Mouse (Mus musculus): ENCODE measurements around the gene Eif3m. TPM values are rescaled to one million over a fixed set of nuclear protein-coding genes. Genes with fewer than 3 reads are reported as not detected.
"Not testable (repeated sequence)": the region's sequence is repeated elsewhere in the genome, so short reads cannot be mapped to it uniquely, and the experiment has no call there.

Gene Eif3m
- polyA plus RNA-seq, 1 experiment from 2014 or later = 250 TPM

DNA sequence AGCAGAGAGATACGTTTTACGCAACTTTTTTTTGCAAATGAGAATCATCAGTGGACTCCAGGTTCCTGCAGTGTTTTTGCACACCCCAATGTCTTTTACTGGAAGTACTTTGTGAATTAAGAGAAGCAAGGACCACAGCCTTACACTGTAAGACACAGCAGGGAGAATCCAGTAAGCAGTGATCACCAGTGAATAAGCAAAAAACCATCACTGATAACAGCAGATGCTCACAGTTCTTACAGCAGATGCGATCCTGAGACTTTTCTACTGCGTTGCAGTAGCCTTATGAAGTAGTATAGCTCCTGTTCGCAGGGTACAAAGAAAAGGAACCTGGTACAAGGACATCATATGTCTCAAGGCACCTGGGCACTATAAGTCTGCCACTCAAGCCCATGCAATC is 13.6 kb upstream of the Eif3m start:
- Histone ChIP-seq H3K36me3 (no peaks in the 10 kb centered on the region), H3K9ac (no peak overlapping the region), H3K4me1 (no peaks in the 10 kb centered on the region; the same call in 1 of the 2 replicates), H3K4me2 (no peak overlapping the region), H3K4me3 (no peak overlapping the region), H3K9me3 (replicated peaks) (no peaks in the 10 kb centered on the region), H3K27ac (no peak overlapping the region), H3K27me3 (replicated peaks) (peaks cover 4% of the 10 kb centered on the region; the same call in 1 of the 2 replicates)
- 77% methylated on average over 5 of the region's 5 CpGs for WGBS (ENCODE audit: insufficient replicate concordance)
- ATAC-seq = peak; percentile 30; the same call in 1 of the 2 replicates

DNA sequence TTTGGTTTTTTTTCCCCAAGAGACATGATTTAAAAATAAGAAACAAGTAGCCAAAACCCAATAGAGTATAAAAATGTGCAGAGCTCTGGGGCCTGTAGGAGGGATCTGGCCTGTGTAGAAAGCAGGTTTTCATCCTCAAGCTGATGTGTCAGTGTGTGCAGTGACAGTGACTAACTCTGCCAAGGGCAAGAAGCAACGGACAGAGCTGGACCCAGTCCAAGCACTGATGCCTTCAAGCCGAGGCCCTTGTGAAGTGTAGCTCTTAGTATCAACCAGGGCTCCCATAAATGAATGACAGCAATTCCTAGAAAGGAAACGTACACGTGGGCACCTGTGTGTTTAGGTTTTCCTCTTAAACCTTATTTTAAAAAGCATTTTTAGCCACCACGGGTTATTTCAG is 11.9 kb upstream of the Eif3m start:
- Histone ChIP-seq H3K4me1 (peaks cover 1% of the 10 kb centered on the region), H3K36me3 (no peaks in the 10 kb centered on the region), H3K4me2 (no peak overlapping the region), H3K9me3 (replicated peaks) (no peaks in the 10 kb centered on the region), H3K9ac (no peak overlapping the region), H3K4me3 (no peak overlapping the region), H3K27me3 (replicated peaks) (peaks cover 4% of the 10 kb centered on the region; the same call in 1 of the 2 replicates), H3K27ac (no peak overlapping the region)
- no peak for ATAC-seq
- 65% methylated on average over 5 of the region's 5 CpGs for WGBS (ENCODE audit: insufficient replicate concordance)

DNA sequence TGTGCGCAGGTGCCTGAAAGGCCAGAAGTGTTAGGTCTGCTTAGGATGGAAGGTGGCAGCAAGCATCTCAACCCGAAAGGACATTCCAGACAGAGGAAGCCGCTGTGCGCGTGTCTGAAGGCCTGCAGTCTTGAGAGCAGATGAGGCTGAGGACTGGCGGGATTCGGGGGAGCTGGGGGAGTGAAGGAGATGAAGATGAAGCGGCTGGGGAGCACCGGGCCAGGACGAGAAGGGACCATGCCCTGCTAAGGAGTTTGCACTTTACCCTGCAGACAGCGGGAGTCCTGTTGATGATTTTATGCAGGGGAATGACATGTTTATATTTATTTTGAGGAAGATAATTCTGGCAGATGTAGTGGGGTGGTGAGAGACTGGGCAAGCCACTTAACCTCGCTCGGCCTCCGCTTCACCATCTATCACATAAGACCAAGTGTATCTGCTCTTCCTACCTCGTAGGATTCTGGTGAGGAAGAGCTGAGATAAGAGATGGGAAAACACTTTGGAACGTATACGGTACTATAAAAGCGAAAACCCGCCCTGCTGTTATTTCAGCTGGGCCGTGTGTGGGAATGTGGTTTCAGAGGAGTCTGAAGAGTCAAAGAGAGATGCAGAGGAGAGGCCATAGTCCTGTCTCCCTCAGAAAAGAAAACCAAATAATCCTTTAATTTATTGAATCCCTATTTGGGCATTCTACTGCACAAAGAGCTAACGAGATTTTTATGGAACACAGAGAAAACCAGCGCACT is 10.2 kb upstream of the Eif3m start:
- peaks cover 3% of the 10 kb centered on the region; the same call in 1 of the 2 replicates for H3K27me3 ChIP-seq (replicated peaks)
- WGBS (ENCODE audit: insufficient replicate concordance) = 71% methylated on average over 22 of the region's 22 CpGs
- no peaks in the 10 kb centered on the region for H3K36me3 ChIP-seq
- ATAC-seq = no peak
- H3K9me3 ChIP-seq (replicated peaks) = no peaks in the 10 kb centered on the region
- H3K4me1 ChIP-seq = peaks cover 18% of the 10 kb centered on the region
- H3K4me2 ChIP-seq = no peak overlapping the region
- no peak overlapping the region for H3K9ac ChIP-seq
- H3K4me3 ChIP-seq = no peak overlapping the region
- H3K27ac ChIP-seq = no peak overlapping the region

DNA sequence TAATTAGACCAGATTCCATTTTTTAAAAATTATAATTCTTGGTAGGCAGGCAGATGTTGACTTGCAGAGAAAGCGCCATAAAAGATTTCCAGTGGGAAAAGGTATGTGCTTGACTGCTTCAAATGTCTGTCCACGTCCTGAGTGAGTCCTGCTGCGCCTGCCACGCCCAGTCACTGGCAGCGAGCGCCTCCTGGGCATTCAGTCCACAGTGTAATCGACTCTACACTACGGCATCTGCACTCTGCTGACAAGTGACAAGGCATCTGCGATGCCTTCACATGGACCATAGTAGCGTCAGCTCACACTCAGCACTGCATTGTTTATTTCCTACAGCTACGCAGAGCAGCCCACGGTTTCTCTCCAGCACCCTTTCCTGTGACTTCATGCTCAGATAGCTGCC is 8.7 kb upstream of the Eif3m start:
- H3K36me3 ChIP-seq; H3K4me2 ChIP-seq; H3K27me3 ChIP-seq (replicated peaks); H3K4me3 ChIP-seq; H3K9ac ChIP-seq; H3K9me3 ChIP-seq (replicated peaks); H3K27ac ChIP-seq: not testable (repeated sequence)
- H3K4me1 ChIP-seq = peaks cover 33% of the 10 kb centered on the region
- 68% methylated on average over 12 of the region's 12 CpGs for WGBS (ENCODE audit: insufficient replicate concordance)
- ATAC-seq = peak; percentile 43; the same call in 1 of the 2 replicates

DNA sequence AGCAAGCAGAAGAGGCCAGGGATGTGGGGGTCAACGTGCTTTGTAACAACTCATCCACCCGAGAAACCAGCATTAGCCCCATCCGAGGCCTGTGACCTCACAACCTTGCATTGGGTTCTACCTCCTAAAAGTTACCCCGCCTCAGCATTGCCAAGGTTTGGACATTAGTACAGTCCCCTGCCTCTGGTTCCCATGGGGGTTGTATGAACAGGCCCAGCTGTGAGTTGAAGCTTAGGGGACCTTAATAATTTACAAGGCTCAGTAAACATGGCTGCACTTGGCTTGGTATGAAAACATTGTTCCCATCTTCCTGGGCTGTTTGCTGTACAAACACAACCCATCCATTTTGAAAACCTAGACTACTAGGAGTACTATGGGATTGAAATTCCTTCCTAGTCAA is 6.9 kb upstream of the Eif3m start:
- H3K4me3 ChIP-seq = no peak overlapping the region
- peaks cover 33% of the 10 kb centered on the region for H3K4me1 ChIP-seq
- 64% methylated on average over 4 of the region's 4 CpGs for WGBS (ENCODE audit: insufficient replicate concordance)
- no peak overlapping the region for H3K27ac ChIP-seq
- no peak for ATAC-seq
- H3K9ac ChIP-seq = no peak overlapping the region
- H3K4me2 ChIP-seq = no peak overlapping the region
- H3K36me3 ChIP-seq = no peaks in the 10 kb centered on the region
- no peaks in the 10 kb centered on the region for H3K27me3 ChIP-seq (replicated peaks)
- no peaks in the 10 kb centered on the region for H3K9me3 ChIP-seq (replicated peaks)

DNA sequence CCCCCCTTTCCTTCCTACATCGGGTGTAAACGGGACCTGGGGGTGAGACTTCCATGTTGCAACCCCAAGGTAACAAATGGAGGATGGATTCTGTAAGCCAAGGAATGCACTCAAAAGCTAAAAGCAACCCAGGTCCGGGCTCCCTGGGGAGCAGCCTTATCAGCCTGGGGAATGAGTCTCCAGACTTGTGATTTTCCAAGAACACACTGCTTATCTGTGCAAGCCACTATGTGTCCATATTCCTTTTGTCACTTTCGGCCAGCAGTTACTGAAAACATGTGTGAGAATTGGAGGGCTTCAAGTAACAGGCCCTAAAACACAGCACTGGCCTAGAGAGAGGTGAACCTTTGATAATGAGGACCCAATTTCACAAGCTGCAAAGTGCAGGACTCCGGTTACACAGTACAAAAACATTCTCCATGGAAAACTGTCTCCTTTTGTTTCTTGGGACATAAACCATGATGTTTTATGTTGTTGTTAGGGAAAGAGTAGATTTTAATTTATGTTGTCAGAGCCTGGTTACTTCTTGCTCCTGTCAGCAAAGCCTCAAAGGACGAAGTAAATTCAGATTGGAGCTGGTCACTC is 6.2 kb upstream of the Eif3m start:
- peak; percentile 78 for ATAC-seq
- Histone ChIP-seq H3K27ac (no peak overlapping the region), H3K9ac (no peak overlapping the region), H3K4me3 (no peak overlapping the region), H3K9me3 (replicated peaks) (no peaks in the 10 kb centered on the region), H3K4me1 (peaks cover 35% of the 10 kb centered on the region), H3K36me3 (no peaks in the 10 kb centered on the region), H3K4me2 (no peak overlapping the region), H3K27me3 (replicated peaks) (no peaks in the 10 kb centered on the region)
- 57% methylated on average over 6 of the region's 6 CpGs for WGBS (ENCODE audit: insufficient replicate concordance)

DNA sequence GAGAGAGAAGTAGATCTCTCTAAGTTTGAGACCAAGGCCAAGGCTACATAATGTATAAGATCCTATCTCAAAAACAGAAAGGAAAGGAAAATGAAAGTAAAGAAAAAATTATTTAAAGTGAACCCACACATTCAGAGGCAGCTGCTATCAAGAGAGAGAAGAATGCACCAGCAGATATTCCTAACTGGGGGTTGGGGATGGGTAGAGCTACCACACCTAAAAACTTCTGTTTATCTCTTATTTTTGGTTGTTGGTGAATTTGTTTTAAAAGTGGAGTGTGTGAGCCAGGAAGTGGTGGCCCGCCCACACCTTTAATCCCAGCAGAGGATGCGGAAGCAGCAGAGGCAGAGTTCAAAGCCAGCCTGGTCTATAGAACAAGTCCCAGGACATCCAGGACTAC is 5.0 kb upstream of the Eif3m start:
- peak overlapping the region; percentile 52 for H3K4me2 ChIP-seq
- H3K27me3 ChIP-seq (replicated peaks) = no peaks in the 10 kb centered on the region
- no peak overlapping the region for H3K4me3 ChIP-seq
- H3K4me1 ChIP-seq = peaks cover 45% of the 10 kb centered on the region
- 60% methylated on average over 2 of the region's 2 CpGs for WGBS (ENCODE audit: insufficient replicate concordance)
- peak; percentile 67 for ATAC-seq
- no peaks in the 10 kb centered on the region for H3K9me3 ChIP-seq (replicated peaks)
- H3K27ac ChIP-seq = peak overlapping the region; percentile 61
- 0 out of 2 replicates have a peak overlapping the region, but pooled peaks have one; percentile 4 for H3K9ac ChIP-seq
- no peaks in the 10 kb centered on the region for H3K36me3 ChIP-seq

DNA sequence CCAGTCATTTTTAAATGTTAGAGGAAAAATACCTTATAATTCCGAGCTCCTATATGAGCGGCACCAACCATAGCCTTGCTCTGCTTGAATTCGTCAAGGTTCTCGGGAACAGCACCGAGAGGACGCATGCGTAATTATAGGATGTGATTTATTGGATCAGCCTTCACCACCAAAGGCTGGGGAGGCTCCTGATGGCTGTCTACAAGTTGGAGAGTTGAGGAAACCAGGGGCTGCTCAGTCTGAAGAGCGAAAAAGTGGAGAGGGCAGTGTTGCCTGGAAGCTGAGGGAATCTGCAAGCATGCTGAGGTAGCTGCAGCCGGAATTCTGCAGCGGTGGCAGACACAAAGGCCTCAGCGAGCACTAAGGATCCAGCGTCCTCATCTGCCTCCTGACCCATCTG is 4.4 kb upstream of the Eif3m start:
- H3K4me2 ChIP-seq = peak overlapping the region; percentile 52
- H3K27me3 ChIP-seq (replicated peaks) = no peaks in the 10 kb centered on the region
- no peak overlapping the region for H3K4me3 ChIP-seq
- H3K9me3 ChIP-seq (replicated peaks) = no peaks in the 10 kb centered on the region
- H3K27ac ChIP-seq = peak overlapping the region; percentile 61
- no peak for ATAC-seq
- no peaks in the 10 kb centered on the region for H3K36me3 ChIP-seq
- 79% methylated on average over 12 of the region's 12 CpGs for WGBS (ENCODE audit: insufficient replicate concordance)
- peaks cover 45% of the 10 kb centered on the region for H3K4me1 ChIP-seq
- 0 out of 2 replicates have a peak overlapping the region, but pooled peaks have one; percentile 4 for H3K9ac ChIP-seq

DNA sequence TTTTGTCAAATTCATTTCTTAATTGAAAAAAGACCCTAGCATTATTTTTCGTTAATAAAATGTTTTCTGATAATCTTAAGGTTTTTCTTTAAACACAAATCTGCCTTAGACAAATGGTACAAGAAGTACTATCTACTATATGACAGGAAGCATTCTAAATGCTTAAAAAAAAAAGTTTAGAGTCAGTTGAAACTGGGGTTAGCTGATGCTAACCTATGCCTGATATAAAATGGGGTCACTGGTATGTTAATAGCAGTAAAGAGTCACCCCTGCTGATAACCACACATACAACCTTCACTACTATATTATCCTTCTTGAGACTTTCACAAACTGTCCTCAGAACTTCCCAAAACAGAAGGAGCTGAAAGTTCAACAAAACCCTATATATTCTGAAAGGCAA is 2.6 kb upstream of the Eif3m start:
- no peak for ATAC-seq
- Histone ChIP-seq H3K27ac (no peak overlapping the region), H3K9ac (no peak overlapping the region), H3K27me3 (replicated peaks) (no peaks in the 10 kb centered on the region), H3K4me2 (no peak overlapping the region), H3K36me3 (no peaks in the 10 kb centered on the region), H3K4me1 (peaks cover 56% of the 10 kb centered on the region), H3K4me3 (no peak overlapping the region), H3K9me3 (replicated peaks) (no peaks in the 10 kb centered on the region)
- 77% methylated on average over 1 of the region's 1 CpGs for WGBS (ENCODE audit: insufficient replicate concordance)

DNA sequence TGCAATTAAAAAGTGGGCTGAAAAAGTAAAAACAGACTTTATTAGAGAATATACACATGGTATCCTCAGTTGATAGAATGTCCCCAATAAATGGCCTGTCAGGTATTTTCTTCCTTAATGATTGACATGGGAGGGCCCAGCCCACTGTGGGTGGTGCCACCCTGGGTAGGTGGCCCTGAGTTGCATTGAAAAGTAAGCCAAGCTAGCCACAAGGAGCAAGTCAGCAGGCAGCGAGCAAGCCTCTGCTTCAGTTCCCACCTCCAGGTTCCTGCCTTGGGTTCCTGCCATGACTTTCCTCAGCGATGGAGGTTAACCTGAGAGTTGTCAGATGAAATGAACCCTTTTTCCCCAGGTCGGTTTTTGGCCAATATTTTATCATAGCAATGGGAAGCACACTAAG is 922 bp upstream of the Eif3m start:
- WGBS (ENCODE audit: insufficient replicate concordance) = 70% methylated on average over 3 of the region's 3 CpGs
- peaks cover 45% of the 10 kb centered on the region for H3K4me1 ChIP-seq

DNA sequence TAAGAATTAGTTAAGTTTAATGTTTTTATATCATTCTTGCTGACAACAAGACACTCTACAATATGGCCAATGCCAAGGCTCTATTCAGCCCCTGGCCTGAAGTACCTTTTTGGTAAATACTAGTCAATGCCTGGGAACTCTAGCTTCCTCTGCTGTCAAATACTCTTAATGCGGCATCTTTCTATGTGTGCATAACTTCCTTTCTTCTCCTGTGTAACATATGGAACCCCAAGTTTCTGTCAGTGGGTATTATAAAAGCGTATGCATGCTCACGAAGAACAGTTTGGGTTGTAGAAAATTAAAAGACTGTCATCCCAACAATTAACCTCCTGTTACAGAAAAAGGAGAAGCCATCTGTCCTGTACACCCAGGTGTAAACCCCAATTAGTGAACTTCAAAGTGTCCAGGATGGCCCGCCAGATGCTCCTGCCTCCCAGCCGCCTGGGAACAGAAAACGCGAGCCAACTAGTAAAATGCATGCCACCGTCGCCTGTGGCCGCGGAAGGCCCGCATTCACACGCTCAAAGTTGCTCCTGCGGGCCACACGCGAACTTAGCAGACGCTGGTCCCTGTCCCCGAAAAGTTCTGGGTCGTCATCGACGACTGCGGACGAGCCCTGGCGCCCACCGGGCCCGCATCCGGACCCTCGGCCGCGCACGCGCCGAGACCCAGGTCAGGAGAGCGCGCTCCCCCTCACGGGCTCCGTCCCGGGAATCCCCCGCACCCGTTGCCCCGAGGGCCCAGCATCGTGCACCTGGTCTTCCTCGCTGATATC is 501 bp downstream of the Eif3m start:
- Histone ChIP-seq H3K9ac (peak overlapping the region; percentile 94), H3K9me3 (replicated peaks) (no peaks in the 10 kb centered on the region), H3K27ac (peak overlapping the region; percentile 80), H3K27me3 (replicated peaks) (no peaks in the 10 kb centered on the region), H3K4me3 (peak overlapping the region; percentile 99), H3K4me2 (peak overlapping the region; percentile 82), H3K4me1 (peaks cover 30% of the 10 kb centered on the region), H3K36me3 (peaks cover 26% of the 10 kb centered on the region)
- ATAC-seq = peak; percentile 70
- 3% methylated on average over 43 of the region's 43 CpGs for WGBS (ENCODE audit: insufficient replicate concordance)

More for the DNA sequence above, 922 bp upstream of the Eif3m start:
- H3K36me3 ChIP-seq = peaks cover 12% of the 10 kb centered on the region
- 0 out of 2 replicates have a peak overlapping the region, but pooled peaks have one; percentile 17 for H3K9ac ChIP-seq
- ATAC-seq = peak; percentile 30; the same call in 1 of the 2 replicates
- no peaks in the 10 kb centered on the region for H3K27me3 ChIP-seq (replicated peaks)
- H3K4me3 ChIP-seq = peak overlapping the region; percentile 99; the same call in 1 of the 2 replicates
- H3K27ac ChIP-seq = no peak overlapping the region
- no peaks in the 10 kb centered on the region for H3K9me3 ChIP-seq (replicated peaks)
- H3K4me2 ChIP-seq = peak overlapping the region; percentile 82

DNA sequence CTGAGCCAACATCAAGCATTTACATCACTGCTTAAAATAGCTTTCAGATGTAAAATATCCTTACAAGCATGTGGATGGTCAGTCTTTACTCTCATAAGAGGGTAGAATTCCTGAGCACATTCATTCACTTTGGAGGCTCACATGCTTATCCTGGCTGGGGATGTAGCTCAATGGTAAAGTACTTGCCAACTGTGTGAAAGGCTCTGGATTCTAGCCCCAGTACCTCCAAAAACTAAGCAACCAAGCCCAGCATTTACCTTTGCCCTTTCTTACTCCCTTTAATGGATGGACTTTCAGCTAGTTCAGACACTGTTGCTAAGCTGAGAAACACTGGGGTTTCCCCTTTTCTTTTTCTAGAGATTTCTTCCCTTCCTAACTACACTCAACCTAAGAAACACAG is 9.6 kb downstream of the Eif3m start:
- Histone ChIP-seq H3K36me3 (peaks cover 97% of the 10 kb centered on the region), H3K27me3 (replicated peaks) (no peaks in the 10 kb centered on the region), H3K4me2 (no peak overlapping the region), H3K9me3 (replicated peaks) (no peaks in the 10 kb centered on the region), H3K4me1 (no peaks in the 10 kb centered on the region), H3K27ac (no peak overlapping the region), H3K4me3 (no peak overlapping the region), H3K9ac (no peak overlapping the region)
- no peak for ATAC-seq
